Mouse (Mus musculus): ENCODE measurements around the gene Tagln2. TPM values are rescaled to one million over a fixed set of nuclear protein-coding genes. Genes with fewer than 3 reads are reported as not detected.

The Tagln2 gene
- 64.6 TPM for polyA plus RNA-seq (2015; fragmentation: Illumina TruSeq; extraction: RNeasy Lipid Tissue Mini Kit (QIAGEN cat#74804); ENCODE audit: insufficient read depth, low read depth, low replicate concordance)

GRCm38 (mm10) chr1:172499765-172500441, at the start of gene Tagln2:
Gene Tagln2, plus strand, starts transcription at chr1:172500047.

GRCm38 (mm10) chr1:172475054-172475741, 24.6 kb upstream of the Tagln2 start, which contains the start of gene Slamf9:
Gene Slamf9, plus strand, starts transcription at chr1:172475358.

DNA sequence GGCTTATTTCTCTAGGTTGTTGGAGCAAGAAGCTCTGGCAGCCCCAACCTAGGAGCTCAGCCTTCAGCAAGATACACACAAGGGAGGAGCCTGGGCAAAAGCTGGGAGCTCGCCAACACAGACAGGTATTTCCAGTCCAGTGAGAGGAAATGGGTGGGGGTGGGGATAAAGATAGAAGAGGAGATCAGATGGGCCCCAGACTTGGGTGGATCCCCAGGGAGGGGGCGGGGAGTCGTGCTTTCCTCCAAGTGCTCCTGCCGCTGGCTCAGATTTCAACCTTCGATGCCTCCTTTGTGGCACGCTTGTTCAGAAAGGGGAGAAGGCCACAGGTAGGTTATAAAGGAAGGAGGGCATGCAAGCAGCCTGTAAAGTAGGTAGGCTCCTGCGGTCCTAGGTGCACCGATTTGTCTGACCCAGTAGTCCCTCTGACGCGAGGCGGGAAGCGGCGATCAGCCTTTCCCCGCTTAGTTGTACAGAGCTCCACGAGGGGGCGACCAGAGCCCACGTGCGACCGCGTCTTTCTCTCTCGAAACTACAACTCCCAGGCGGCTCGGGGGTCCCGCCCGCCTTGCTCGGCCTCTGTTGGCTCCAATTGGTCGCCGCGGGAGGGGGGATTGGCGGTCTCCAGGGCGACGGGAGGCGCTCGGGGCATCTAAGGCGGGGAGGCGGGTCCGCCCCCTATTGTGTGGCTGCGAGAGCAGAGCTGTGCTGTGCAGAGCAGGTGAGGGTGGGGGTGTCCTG, 18.1 kb upstream of the Tagln2 start, which contains the start of gene Igsf9:
Gene Igsf9, plus strand, starts transcription at position 249 of the 741 bp plus-strand sequence.

GRCm38 (mm10) chr1:172520576-172521440, 21.0 kb downstream of the Tagln2 start, which contains the start of gene Cfap45:
Gene Cfap45, plus strand, starts transcription at chr1:172520801.

DNA sequence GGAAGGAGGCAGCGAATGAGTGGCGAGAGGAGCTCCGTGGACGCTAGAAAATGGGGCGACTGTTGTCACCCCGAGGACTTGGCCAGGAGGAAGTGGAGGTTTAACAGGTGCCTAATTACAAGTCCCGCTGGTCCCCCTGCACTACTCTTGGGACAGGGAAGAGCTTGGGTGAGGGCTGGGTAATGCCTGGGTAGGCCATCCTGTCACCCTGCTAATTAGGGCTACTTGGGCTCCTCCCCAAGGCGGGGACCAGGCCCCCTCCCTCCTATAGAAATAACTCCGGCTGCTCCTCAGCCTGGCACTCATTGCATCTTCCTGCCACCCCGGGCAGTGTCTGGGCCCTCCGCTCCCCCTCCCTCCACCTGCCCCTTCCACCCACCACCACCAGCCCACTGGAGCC, 55.8 kb downstream of the Tagln2 start, which contains the start of gene Vsig8:
Gene Vsig8, plus strand, starts transcription at position 301 of the 400 bp plus-strand sequence.

Other genes starting within 250 kb of the Tagln2 start
- gene Atp1a4, start 241.6 kb upstream of the Tagln2 start, polyA plus RNA-seq (2015; fragmentation: Illumina TruSeq; extraction: RNeasy Lipid Tissue Mini Kit (QIAGEN cat#74804); ENCODE audit: insufficient read depth, low read depth, low replicate concordance) = not detected
- gene Igsf8, start 238.4 kb upstream of the Tagln2 start, polyA plus RNA-seq (2015; fragmentation: Illumina TruSeq; extraction: RNeasy Lipid Tissue Mini Kit (QIAGEN cat#74804); ENCODE audit: insufficient read depth, low read depth, low replicate concordance) = 15.7 TPM
- 6.4 TPM for gene Atp1a2, start 202.0 kb upstream of the Tagln2 start, polyA plus RNA-seq (2015; fragmentation: Illumina TruSeq; extraction: RNeasy Lipid Tissue Mini Kit (QIAGEN cat#74804); ENCODE audit: insufficient read depth, low read depth, low replicate concordance)
- gene Kcnj9, start 170.7 kb upstream of the Tagln2 start, polyA plus RNA-seq (2015; fragmentation: Illumina TruSeq; extraction: RNeasy Lipid Tissue Mini Kit (QIAGEN cat#74804); ENCODE audit: insufficient read depth, low read depth, low replicate concordance) = not detected
- not detected for gene Kcnj10, start 158.8 kb upstream of the Tagln2 start, polyA plus RNA-seq (2015; fragmentation: Illumina TruSeq; extraction: RNeasy Lipid Tissue Mini Kit (QIAGEN cat#74804); ENCODE audit: insufficient read depth, low read depth, low replicate concordance)
- 3.2 TPM for gene Pigm, start 123.5 kb upstream of the Tagln2 start, polyA plus RNA-seq (2015; fragmentation: Illumina TruSeq; extraction: RNeasy Lipid Tissue Mini Kit (QIAGEN cat#74804); ENCODE audit: insufficient read depth, low read depth, low replicate concordance)
- gene Slamf9, start 24.7 kb upstream of the Tagln2 start, polyA plus RNA-seq (2015; fragmentation: Illumina TruSeq; extraction: RNeasy Lipid Tissue Mini Kit (QIAGEN cat#74804); ENCODE audit: insufficient read depth, low read depth, low replicate concordance) = 1.5 TPM
- gene Igsf9, start 18.3 kb upstream of the Tagln2 start, polyA plus RNA-seq (2015; fragmentation: Illumina TruSeq; extraction: RNeasy Lipid Tissue Mini Kit (QIAGEN cat#74804); ENCODE audit: insufficient read depth, low read depth, low replicate concordance) = 2.0 TPM
- gene Cfap45, start 20.8 kb downstream of the Tagln2 start, polyA plus RNA-seq (2015; fragmentation: Illumina TruSeq; extraction: RNeasy Lipid Tissue Mini Kit (QIAGEN cat#74804); ENCODE audit: insufficient read depth, low read depth, low replicate concordance) = not detected
- gene Vsig8, start 55.9 kb downstream of the Tagln2 start, polyA plus RNA-seq (2015; fragmentation: Illumina TruSeq; extraction: RNeasy Lipid Tissue Mini Kit (QIAGEN cat#74804); ENCODE audit: insufficient read depth, low read depth, low replicate concordance) = not detected
- gene Slamf8, start 90.5 kb downstream of the Tagln2 start, polyA plus RNA-seq (2015; fragmentation: Illumina TruSeq; extraction: RNeasy Lipid Tissue Mini Kit (QIAGEN cat#74804); ENCODE audit: insufficient read depth, low read depth, low replicate concordance) = not detected
- not detected for gene Fcrl6, start 102.5 kb downstream of the Tagln2 start, polyA plus RNA-seq (2015; fragmentation: Illumina TruSeq; extraction: RNeasy Lipid Tissue Mini Kit (QIAGEN cat#74804); ENCODE audit: insufficient read depth, low read depth, low replicate concordance)
- gene Dusp23, start 132.9 kb downstream of the Tagln2 start, polyA plus RNA-seq (2015; fragmentation: Illumina TruSeq; extraction: RNeasy Lipid Tissue Mini Kit (QIAGEN cat#74804); ENCODE audit: insufficient read depth, low read depth, low replicate concordance) = 6.0 TPM
- 1.8 TPM for gene Crp, start 198.0 kb downstream of the Tagln2 start, polyA plus RNA-seq (2015; fragmentation: Illumina TruSeq; extraction: RNeasy Lipid Tissue Mini Kit (QIAGEN cat#74804); ENCODE audit: insufficient read depth, low read depth, low replicate concordance)

Measured in pancreas, adult 10 weeks (tissue).